Mouse (Mus musculus): ENCODE data around the gene Hlcs.
A peak's percentile ranks its signal among the peaks of the same experiment; 100 is the strongest.

Hlcs gene

DNA sequence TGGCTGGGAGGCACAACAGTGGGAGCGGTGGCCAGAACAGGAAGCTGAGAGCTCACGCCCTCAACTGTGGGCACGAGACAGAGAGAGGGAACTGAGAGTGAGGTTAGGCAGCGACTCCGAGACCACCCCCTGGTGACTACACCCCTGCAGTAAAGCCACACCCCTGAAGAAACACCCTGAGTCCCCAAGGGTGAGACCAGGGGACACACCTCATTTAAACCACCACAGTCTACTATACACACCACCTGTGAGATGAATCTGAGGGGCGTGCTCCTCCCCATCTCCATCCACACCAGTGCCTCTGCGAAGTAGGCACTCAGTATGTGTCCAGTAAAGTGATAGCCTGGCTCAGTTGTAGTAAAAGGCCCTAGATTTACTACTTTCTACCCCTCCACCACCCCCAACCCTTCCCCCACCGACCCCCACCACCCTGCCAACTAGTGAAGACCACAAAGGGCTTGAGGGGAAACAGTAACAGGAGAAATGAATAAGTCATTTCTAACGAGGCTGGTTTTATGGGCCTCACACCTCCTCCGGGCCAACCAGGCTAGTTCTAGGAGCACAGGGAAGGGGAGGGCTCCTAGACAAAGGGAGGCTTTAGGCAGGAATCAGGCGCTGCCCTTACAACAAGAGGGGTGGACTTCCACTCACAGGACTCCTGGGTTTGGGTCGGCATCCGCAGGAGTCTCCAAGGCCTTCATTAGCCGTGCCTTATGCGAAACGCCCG lies 67.2 kb downstream of the Hlcs start:
- DNase-seq: no peak

DNA sequence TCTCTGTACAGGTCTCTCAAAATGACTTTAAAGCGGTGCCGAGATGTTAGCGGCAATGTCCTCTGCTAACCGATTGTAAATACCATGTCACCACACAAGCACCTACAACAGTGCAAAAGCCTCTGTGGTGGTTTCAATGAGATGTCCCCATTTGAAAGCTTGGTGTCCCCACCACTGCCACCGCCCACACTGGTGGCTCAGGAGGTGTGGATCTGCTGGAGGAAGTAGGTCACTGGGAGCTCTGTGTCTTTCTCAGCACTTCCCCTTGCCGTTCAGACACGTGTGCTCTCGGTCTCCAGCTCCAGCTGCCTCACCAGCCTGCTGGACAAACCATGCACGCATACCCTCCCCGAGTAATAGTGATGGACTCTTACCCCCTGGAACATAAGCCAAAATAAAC lies 72.2 kb downstream of the Hlcs start:
- DNase-seq: no peak

DNA sequence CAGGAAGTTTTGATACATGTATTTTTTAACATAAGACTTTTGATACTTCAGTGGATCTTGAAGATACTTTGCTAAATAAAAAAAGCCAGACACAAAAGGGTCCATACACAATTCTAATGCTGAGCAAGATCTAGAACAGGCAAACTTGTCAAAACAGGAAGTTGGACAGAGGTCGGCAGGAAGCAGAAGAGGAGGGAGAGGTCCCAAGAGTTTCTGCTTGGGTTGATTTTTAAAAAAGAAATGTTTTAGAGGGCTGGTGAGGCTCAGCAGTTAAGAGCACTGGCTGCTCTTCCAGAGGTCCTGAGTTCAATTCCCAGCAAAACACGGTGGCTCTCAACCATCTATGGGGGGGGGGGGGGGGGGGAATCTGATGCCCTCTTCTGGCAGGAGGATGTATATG lies 73.2 kb downstream of the Hlcs start:
- DNase-seq: no peak

DNA sequence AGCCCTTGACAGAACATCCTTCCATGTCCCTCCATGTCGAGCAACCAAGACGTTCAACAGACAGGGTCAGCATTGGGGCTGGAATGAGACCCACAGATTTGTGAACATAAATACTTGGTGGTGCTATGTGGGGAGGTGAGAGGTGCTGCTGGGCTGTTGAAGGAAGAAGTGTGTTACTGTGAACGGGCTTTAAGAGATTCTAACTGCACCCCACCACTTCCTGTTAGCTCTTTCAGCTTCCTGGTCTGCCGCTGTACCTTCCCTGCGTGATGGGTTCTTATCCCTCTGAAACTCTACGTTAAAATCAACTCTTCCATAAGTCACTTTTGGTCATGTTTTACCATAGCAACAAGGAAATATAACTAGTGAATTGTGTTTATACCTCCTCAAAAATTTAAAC lies 73.8 kb downstream of the Hlcs start:
- no peak for DNase-seq

DNA sequence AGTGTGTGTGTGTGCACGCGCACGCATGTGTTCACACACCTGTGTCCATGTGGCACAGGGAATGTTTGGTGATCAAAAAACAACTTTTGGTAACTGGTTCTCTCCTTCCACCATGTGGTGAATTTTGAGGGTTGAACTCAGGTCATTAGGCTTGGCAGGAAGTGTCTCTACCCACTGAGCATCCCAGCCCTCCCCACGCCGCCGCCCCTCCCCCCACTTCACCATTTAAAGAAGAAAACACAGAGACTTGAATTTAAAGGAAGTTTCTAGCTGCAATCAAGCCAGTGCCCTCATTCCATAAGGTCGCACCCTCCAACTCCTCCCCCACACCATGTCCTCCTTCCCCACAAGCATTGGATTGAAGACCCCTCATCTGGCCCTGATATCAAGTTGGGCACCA lies 74.2 kb downstream of the Hlcs start:
- no peak for DNase-seq

DNA sequence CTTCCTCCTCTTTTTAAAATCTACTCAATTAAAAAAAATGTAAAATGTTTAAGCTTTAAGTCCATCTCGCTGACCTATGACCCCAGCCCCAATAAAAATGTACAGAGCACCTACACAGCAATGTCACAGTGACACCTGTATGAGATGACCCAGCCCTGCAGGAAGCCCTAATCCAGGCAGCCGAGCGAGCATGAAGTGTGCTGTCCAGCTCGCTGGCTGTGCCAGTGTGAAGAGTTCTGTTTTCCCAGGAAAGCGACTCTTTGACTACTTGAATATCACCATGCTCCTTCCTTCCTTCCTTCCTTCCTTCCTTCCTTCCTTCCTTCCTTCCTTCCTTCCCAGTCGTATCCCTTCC lies 76.3 kb downstream of the Hlcs start:
- no peak for DNase-seq

DNA sequence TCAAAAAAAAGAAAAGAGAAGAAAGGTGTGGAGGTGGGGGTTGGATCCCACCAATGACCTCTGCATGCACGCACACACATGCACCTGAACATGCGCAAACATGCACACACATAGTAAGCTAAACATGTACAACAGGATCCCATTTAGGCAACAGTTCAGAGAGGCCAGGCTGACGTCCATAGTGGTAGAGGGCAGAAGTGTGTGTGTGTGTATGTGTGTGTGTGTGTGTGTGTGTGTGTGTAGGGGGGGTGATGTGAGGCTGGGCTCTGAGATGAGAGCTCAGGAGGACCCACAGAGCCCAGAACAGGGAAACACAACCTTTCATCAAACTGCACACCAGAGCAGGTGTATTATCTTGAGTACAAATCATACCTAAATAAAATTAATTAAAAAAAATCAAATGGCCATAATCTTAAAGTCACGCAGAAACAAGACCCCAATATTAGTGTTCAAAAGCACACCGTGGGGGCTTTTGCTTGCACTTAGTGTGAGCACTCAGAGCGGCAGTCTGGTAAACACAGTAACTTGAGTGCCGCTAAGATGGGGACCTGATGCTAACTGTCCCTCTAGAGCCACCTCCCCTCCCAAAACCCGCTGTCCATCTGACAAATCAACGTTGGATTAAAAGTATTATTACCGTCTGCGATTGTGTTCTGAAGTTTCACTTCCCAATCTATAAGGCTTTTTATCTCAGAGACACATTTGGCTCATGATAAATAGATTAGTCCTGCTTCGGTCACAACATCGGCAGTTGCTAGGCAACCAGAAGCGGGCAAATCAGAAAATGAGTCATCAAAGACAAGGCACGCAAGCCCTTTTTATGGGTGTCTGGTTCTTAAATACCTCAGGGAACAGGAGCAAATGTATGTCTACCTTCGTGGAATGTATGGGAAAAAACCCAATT lies 76.9 kb downstream of the Hlcs start:
- no peak for DNase-seq

DNA sequence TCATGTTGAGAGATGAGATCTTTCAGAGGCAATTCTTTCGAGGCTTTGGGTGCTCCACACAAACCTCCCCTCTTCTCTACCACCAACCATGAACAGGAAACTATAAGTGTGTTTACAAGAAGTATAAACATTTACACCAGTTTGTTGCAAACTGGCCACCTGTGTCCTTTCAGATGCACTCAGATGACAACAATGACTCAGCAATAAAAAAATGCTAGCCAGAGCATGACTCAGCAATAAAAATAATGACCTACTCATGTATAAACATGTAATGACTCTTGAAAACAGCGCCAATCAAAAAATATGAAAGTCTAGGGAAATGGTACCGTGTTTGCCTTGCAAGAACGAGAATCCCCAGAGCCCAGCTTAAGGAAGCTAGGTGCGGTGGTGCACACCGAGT lies 77.7 kb downstream of the Hlcs start:
- no peak for DNase-seq

DNA sequence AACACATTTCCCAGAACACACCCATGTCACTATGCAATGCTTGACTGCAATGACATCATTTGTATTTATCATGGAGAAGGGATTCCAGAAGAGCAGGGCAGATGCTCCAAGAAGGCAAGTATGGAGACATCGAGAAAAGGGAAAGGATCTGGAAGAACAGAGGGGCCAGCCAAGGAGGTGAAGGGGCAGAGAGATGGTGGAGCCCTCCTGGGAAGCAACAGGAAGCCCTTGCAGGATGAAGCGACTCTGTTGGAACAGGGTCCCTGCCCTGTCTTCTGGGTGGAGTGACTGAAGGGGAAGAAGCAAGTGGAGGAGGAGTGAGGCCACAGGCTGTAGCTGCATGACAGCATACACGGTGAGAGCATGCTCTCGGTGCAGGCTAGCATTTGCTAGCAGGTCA lies 79.2 kb downstream of the Hlcs start:
- no peak for DNase-seq

DNA sequence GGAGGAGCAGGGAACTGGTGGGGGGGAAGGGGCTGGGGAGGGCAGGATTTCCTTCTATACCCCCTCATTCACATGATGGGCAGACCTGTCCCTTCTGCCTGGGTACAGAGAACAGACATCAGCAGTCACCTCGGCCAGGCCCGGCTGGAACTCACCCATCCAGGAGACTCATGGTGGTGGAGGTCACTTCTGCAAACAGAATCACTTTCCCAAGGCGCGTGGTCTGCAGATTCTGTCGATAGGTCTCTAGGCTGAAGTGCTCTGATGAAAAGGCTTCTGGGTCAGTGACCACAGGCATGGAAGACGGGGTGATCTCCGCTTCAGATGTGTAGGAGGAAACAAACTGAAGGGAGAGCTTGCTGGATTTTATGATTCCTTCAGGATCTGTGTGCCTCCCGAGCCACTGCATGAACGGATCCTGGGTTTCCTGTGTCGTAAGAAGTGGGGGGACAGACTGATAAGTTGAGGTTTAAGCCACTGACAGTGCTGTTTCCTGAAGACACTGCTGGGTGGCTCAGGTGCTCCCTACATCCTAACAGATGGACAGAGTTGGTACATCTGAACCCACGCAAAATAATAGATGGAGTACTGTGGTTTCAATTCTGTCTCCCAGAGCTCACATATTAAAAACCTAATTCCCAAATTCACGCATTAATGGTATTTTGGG lies 82.3 kb downstream of the Hlcs start:
- DNase-seq: no peak

DNA sequence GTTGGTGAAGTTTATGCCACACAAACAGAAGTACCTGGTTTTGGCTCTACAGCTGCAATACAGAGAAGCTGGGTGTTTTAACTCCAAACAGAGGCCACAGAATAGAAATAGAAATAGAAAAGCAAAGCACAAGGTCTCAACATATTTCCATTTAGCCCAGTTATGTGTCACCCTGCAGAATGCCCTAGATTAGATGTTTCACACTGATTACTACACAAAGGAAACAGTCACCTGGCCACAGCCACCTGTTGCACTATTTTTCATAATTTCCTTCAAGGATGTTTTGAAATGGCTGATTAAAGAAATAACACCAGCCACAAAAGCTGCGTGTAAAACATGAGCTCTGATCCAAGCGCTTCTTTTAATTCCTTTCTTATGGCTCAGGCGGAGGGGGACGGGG lies 82.9 kb downstream of the Hlcs start:
- DNase-seq: no peak

DNA sequence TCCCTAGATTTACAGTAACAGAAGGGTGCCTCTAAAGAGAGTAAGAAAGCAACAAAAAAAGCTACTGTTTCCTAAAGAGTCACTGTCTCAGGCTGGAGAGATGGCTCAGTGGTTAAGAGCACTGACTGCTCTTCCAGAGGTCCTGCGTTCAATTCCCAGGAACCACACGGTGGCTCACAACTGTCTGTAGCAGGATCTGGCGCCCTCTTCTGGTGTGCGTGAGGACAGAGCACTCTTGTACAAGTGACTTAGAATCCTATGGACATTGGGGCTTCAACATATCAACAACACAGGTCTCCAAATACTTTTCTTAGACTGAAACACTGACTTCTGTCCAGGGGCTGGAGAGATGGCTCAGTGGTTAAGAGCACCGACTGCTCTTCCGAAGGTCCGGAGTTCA lies 83.5 kb downstream of the Hlcs start:
- DNase-seq: no peak

DNA sequence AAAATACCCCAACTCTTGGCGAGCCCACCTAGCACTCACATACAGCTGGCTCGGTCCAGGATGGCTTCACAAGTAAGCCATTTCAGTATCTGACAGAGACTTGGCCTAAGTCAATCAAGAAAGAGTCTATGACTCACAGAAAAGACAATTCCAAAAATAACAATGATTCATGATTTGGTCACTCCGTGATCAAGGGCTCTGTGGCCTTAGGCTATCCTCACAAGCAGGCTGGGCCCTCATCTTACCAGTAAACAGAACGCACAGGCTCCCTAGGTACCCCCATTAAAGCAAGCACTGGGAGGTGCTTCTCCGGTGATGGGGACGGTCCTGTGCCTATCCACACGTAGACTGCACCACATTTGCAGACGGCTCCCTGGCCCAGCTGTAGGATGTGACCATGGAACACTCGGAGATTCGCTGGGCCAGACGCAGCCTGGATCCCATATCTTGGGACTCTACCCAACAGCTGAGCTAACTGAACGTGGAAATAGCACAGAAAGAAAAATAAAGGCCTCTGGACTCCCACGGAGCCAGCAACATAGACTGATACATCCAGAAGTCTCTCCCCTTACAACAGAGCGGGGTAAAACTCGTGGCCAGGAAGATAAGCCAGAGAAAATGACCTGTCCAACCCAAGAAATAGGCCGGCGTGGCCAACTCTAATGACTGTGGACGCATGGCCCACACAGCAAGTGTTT lies 84.4 kb downstream of the Hlcs start:
- no peak for DNase-seq

DNA sequence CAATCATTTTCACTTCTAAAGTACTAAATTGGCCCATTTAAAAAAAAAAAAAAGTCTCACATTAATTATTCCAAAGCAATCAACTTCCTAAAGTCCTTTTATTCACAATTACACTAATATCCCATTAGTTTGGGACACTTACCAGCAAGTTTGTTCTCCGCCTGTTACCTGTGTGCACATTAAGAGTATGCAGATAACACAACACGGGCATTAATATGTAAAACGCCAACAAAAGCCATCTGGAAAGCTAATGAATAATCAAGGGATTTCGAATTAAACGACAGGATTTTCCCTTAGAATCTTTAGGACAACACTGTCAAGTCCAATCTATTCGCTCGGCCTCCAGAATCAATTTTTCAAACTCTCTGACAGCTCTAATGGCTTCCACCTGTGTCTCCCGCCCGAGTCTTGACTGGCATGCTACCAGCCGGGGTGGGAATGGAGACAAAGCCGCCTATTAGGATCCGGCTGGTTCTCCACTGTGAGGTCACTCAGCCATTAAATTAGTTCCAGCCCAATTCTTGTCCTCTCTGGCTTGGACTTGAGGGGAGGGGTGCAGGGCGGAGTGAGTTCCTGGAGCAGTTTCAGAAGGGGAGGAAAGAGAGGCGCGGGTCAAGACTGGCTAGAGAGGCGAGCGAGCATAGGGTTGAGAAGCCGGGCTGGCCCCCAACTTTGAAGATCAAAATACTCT lies 85.9 kb downstream of the Hlcs start:
- peak; percentile 44 for DNase-seq

DNA sequence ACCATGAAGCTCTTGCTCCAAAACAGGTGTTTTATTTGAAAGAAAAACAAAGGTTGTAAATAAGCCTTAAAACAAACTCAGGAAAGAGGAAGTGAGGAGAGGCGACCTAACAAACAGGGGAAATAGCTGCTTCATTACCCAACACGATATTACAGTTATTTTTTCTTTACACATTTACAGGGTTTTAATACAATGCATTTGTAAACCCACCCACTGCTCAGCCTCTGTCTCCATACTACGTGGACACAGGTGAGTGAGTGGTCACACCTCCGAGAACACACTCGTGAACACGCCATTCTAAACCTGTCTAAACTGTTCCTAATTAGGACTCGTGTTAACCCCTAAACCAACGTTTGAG lies 90.0 kb downstream of the Hlcs start:
- no peak for DNase-seq

DNA sequence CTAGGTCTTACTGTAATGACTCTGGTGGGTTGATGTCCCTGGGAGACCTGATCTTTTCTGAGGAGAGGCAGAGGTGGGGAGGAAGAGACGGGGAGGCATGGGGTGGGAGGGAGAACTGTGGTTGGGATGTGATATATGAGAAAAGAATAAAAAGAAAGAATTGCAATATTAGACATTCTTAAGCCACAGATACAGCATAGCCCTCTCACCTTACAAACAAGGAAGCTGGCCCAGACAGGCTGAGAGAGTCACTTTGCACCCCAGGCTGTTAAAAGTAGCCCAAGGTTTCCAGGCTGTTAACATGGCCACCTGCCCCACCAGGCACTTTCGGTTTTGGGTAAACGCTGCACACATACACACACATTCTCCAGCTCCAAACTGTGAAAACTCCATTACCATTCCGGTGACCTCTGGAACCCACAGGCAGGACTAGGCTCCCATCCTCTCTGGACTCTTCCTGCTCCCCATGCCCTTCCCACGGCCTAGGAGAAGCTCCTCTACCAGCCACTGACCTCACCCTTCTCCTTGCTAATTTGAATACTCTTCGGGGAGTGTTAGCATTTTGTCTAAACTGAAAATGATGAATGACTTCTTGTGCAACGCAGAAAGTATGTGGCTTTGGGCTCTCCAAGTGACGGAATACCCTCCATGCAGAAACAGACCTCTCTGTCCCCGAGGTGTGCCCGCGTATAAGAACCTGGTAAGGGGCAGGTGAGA lies 90.6 kb downstream of the Hlcs start:
- DNase-seq: no peak

DNA sequence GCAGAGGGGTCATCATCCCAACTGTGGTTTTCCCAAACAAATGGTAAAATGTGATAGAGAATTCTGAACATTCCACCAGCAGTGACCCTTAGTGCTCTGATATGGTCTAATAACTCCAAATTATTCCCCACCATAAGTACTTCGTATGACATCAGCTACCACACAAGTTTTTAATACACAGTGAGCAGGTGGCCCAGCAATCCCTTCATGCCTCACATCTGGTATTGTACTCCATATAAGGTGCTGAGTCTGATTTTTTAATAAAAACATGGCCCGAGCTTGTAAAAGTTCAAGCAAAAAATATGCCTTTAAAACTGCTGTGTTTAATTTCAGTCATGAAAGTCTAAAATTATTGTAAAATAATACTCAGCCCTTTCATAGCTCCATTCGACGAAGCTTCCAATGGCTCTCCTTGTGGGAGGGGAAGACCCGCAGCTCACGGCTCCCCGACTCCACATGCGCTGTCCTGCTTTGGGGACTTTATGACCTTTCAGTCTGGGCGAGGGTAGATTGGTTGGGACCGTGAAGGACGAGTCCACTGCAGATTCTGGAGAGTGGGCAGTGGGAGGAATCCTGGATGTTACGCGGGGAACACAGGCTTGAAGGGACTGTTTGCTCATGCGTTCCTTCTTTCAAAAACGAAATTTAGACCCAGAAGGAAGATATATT lies 102.5 kb downstream of the Hlcs start:
- DNase-seq: no peak

DNA sequence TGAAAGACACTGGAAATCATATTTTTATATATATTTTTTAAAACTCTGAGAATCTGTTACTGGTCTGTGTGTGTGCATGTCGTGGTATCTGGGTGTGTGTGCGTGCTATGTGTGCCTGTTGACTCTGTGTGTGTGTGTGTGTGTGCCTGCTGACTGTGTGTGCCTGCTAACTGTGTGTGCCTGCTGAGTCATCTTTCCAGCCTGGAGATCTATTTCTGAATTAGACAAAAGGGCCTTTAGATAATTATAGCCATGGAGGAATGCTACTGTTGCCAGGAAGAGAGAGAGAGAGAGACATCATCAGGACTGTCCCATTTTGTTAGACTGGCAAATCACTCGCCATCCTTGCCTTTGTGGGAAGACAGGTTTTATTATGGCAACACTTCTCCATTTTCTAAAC lies 103.7 kb downstream of the Hlcs start:
- no peak for DNase-seq

DNA sequence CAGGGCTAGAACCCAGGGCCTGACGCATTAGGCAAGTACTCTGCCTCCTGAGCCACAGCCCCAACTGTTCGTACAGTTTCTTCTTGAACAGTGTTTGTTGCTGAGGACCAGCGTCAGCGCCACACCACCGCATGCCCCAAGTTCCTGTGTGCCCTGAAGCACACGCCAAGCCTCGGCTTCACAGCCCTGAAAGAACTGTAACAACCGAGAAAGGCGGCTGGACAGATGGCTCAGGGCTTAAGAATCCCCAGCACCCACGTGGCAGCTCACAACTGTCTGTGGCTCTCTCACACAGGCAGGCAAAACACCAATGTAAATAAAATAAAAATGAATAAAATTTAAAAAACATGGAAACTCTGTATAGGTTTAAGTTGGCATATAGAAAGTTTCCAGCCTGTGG lies 104.5 kb downstream of the Hlcs start:
- DNase-seq: no peak

DNA sequence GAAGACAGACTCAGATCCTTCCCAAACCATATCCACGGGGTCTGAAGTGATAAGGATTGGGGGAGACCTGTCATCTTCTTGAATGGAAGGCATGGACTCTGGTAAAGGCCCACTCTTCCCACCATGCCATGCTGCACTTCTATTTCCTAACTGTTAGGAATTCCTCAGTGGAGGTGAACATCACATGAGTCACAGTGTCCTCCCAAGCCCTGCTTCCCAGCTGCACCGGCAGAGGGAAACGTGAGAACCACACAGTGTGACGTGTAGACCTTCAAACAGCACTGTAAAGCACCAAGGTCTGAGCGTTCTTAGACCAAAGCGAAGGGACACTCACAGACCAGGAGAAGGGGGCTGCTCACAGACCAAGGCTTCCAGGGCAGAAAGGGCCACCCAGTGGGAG lies 105.2 kb downstream of the Hlcs start:
- DNase-seq: no peak

Data from right cerebral cortex, postnatal 4 days (tissue).